Comparison of ENCODE assay signal across 21 mouse cellular contexts in the genomic region with DNA sequence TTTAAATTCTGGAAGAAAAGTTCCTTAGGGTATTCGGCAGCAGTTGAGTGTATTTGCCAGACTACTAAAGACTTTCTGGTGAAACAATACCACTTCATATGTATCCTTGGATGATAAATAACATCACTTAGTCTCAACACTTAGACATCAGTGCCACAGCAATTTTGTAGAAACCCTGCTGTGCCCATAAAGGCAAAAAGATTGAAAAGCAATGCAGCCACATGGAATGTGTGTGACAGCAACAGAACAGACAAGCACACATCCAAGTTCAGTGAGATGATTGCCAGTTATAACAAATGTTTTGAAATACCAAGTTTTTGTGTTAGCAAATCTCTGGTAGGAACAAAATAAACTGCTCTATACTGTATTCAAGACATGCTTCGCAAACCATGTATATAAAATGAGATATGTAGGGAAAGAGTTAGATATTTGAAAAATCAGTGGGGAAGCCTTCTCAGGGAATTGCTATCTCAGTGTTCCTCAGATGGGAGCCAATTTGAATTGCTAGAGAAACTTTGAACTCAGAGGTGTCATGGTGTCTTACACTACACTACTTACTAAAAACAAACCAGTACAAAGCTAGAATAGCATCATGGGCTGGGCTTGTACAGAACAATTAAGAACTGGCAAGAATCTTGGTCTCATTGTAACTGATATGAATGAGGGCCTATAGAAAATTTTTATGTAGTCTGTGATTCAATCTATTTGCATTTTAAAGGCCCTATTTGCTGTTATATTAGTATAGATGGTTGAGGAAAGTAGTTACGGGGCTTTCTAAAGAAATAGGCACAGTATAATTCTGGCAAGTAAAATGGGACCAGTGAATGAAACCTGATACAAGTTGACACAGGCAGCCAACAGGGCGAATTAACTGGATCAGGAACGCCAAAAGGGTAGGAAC. TPM values are rescaled to one million over a fixed set of nuclear protein-coding genes. Genes with fewer than 3 reads are reported as not detected.
A peak's percentile ranks its signal among the peaks of the same experiment; 100 is the strongest.
DNase-seq lines count a peak whose midpoint lies in the region; ATAC-seq and TF ChIP-seq lines count a peak whose summit lies in the region.
"Had no signal": no experiment of that assay in that cellular context is flagged by ENCODE, and none has a peak within 500 bp of the region (broad histone marks: within the 10 kb centered on the region; RNA-seq: fewer than 3 reads in every experiment).

No protein-coding gene starts in this region.

- no peak for ATAC-seq in hindbrain, postnatal 0 days
- no peak for ATAC-seq in hindbrain, embryonic 14.5 days (ENCODE audit: low FRiP score)
- ATAC-seq in forebrain, postnatal 0 days = peak; percentile 43; the same call in 1 of the 2 replicates
- ATAC-seq: CD4-positive, CD25-positive, alpha-beta regulatory T cell, adult 4 months; intestine, embryonic 16.5 days had no signal

- H3K4me1 ChIP-seq in hindbrain, postnatal 0 days (ENCODE audit: insufficient read depth, low read length) = no peaks in the 10 kb centered on the region
- no peaks in the 10 kb centered on the region for H3K4me1 ChIP-seq in hindbrain, embryonic 14.5 days (replicated peaks; ENCODE audit: control insufficient read depth, insufficient read depth, low read length)
- H3K4me1 ChIP-seq in forebrain, postnatal 0 days (ENCODE audit: insufficient read depth) = no peaks in the 10 kb centered on the region
- H3K4me1 ChIP-seq: embryonic facial prominence, embryonic 12.5 days; heart, embryonic 10.5 days; hindbrain, embryonic 12.5 days had no signal

- no peaks in the 10 kb centered on the region for H3K27me3 ChIP-seq in hindbrain, postnatal 0 days (ENCODE audit: insufficient read depth, low read length)
- H3K27me3 ChIP-seq in hindbrain, embryonic 14.5 days (ENCODE audit: control insufficient read depth, insufficient read depth, low read length) = no peaks in the 10 kb centered on the region
- no peaks in the 10 kb centered on the region for H3K27me3 ChIP-seq in forebrain, postnatal 0 days (ENCODE audit: insufficient read depth, low read length)
- H3K27me3 ChIP-seq: embryonic facial prominence, embryonic 12.5 days; hindbrain, embryonic 12.5 days had no signal

- H3K9me3 ChIP-seq in hindbrain, postnatal 0 days (ENCODE audit: low read length) = no peaks in the 10 kb centered on the region
- no peaks in the 10 kb centered on the region for H3K9me3 ChIP-seq in hindbrain, embryonic 14.5 days (ENCODE audit: control insufficient read depth, low read length)
- no peaks in the 10 kb centered on the region for H3K9me3 ChIP-seq in forebrain, postnatal 0 days (ENCODE audit: low read length)
- H3K9me3 ChIP-seq: embryonic facial prominence, embryonic 12.5 days; G1E; heart, embryonic 10.5 days; hindbrain, embryonic 12.5 days had no signal

- TF ChIP-seq CTCF in hindbrain, postnatal 0 days (IDR thresholded peaks at IDR 0.05; ENCODE audit: low read depth) = no peak
- no peak for TF ChIP-seq CTCF in forebrain, postnatal 0 days (IDR thresholded peaks at IDR 0.05; ENCODE audit: low read depth)

- peak; percentile 38 to 53 for DNase-seq in cerebellum, postnatal 10 days
- no peak for DNase-seq in cerebellum, postnatal 36 days
- peak; percentile 7 for DNase-seq in hindbrain, postnatal 0 days (ENCODE audit: low spot score)
- no peak for DNase-seq in hindbrain, embryonic 14.5 days (ENCODE audit: low spot score)
- DNase-seq in Muller cell, postnatal 12 days (ENCODE audit: inconsistent ontology term) = peak; percentile 14
- peak; percentile 29 for DNase-seq in forebrain, postnatal 0 days
- no peak for DNase-seq in urinary bladder, postnatal 4 days (ENCODE audit: low spot score in 2 of 2)
- DNase-seq: adrenal gland, postnatal 14 days; B cell, adult 2 months; cerebellum, adult 2 months; gastrocnemius, postnatal 10 days; heart, adult 18-20 months; heart, postnatal 10 days; heart, postnatal 4 days; kidney, adult 2 months had no signal

- no peak overlapping the region for H3K27ac ChIP-seq in hindbrain, postnatal 0 days
- no peak overlapping the region for H3K27ac ChIP-seq in hindbrain, embryonic 14.5 days
- H3K27ac ChIP-seq in forebrain, postnatal 0 days (ENCODE audit: low read depth, low read length) = no peak overlapping the region
- H3K27ac ChIP-seq: embryonic facial prominence, embryonic 12.5 days; heart, embryonic 10.5 days; hindbrain, embryonic 12.5 days had no signal

- 60% methylated on average over 5 of the region's 5 CpGs for WGBS in hindbrain, postnatal 0 days
- WGBS in hindbrain, embryonic 14.5 days = 78% methylated on average over 5 of the region's 5 CpGs
- 34% methylated on average over 5 of the region's 5 CpGs for WGBS in forebrain, postnatal 0 days

- no peaks in the 10 kb centered on the region for H3K36me3 ChIP-seq in hindbrain, postnatal 0 days (ENCODE audit: insufficient read depth, low read length)
- no peaks in the 10 kb centered on the region for H3K36me3 ChIP-seq in hindbrain, embryonic 14.5 days (replicated peaks; ENCODE audit: control insufficient read depth, insufficient read depth)
- no peaks in the 10 kb centered on the region for H3K36me3 ChIP-seq in forebrain, postnatal 0 days (ENCODE audit: insufficient read depth)
- H3K36me3 ChIP-seq: embryonic facial prominence, embryonic 12.5 days; G1E; heart, embryonic 10.5 days; hindbrain, embryonic 12.5 days had no signal

- H3K9ac ChIP-seq in hindbrain, postnatal 0 days (replicated peaks; ENCODE audit: low read length) = no peak overlapping the region
- no peak overlapping the region for H3K9ac ChIP-seq in hindbrain, embryonic 14.5 days
- H3K9ac ChIP-seq in forebrain, postnatal 0 days = no peak overlapping the region
- H3K9ac ChIP-seq: embryonic facial prominence, embryonic 12.5 days; hindbrain, embryonic 12.5 days had no signal

- no peak overlapping the region for H3K4me2 ChIP-seq in hindbrain, postnatal 0 days (ENCODE audit: low read depth, low read length)
- no peak overlapping the region for H3K4me2 ChIP-seq in hindbrain, embryonic 14.5 days (replicated peaks)
- H3K4me2 ChIP-seq in forebrain, postnatal 0 days (ENCODE audit: low read depth) = no peak overlapping the region
- H3K4me2 ChIP-seq: embryonic facial prominence, embryonic 12.5 days; hindbrain, embryonic 12.5 days had no signal

- H3K4me3 ChIP-seq in hindbrain, postnatal 0 days (ENCODE audit: low read length) = no peak overlapping the region
- no peak overlapping the region for H3K4me3 ChIP-seq in hindbrain, embryonic 14.5 days (replicated peaks; ENCODE audit: low read length)
- no peak overlapping the region for H3K4me3 ChIP-seq in forebrain, postnatal 0 days (ENCODE audit: low read depth, low read length)
- H3K4me3 ChIP-seq: embryonic facial prominence, embryonic 12.5 days; heart, embryonic 10.5 days; hindbrain, embryonic 12.5 days had no signal

RNA-seq across cellular contexts. Expression of a gene that starts 30.4 kb away (rescaled TPM):
- 24.2 and 25.4 TPM in 2 replicates for total RNA-seq in hindbrain, postnatal 0 days (2014; rRNA removed)
- polyA plus RNA-seq in hindbrain, postnatal 0 days (2015; fragmentation: Nextera tagmentation; extraction: Ambion mirVana) = 33.7 and 37.7 TPM in 2 replicates
- 29.4 and 30.6 TPM in 2 replicates for polyA plus RNA-seq in hindbrain, embryonic 14.5 days (2014; fragmentation: Nextera tagmentation; extraction: Ambion mirVana)
- total RNA-seq in forebrain, postnatal 0 days (2014; rRNA removed) = 20.8 and 25.7 TPM in 2 replicates
- polyA plus RNA-seq in forebrain, postnatal 0 days (2015; fragmentation: Nextera tagmentation; extraction: Ambion mirVana) = 26.1 and 30.0 TPM in 2 replicates

Comparison
In these comparisons a context has a peak if more than half of its experiments do, and no peak if none do; other contexts are left out.
1. DNase-seq: peak in cerebellum, postnatal 10 days (2 of 2), hindbrain, postnatal 0 days (single experiment), Muller cell, postnatal 12 days (single experiment) and forebrain, postnatal 0 days (single experiment); none in cerebellum, postnatal 36 days (0 of 2), hindbrain, embryonic 14.5 days (single experiment) and urinary bladder, postnatal 4 days (0 of 2).